Mouse (Mus musculus) gastrocnemius, postnatal 10 days (tissue): ENCODE measurements at regions not wholly inside any gene's neighbourhood (a gene's known extent, or its start where the extent isn't known, plus 50 kb on each side); places are given as distances from the start of the nearest gene placed in this dataset.
A peak's percentile ranks its signal among the peaks of the same experiment; 100 is the strongest.

ENCODE experiments used
- DNase-seq: peaks from one replicate; pipeline ENCODE4 v3.0.0; 2021; ENCODE audit warnings: mixed read lengths

DNA sequence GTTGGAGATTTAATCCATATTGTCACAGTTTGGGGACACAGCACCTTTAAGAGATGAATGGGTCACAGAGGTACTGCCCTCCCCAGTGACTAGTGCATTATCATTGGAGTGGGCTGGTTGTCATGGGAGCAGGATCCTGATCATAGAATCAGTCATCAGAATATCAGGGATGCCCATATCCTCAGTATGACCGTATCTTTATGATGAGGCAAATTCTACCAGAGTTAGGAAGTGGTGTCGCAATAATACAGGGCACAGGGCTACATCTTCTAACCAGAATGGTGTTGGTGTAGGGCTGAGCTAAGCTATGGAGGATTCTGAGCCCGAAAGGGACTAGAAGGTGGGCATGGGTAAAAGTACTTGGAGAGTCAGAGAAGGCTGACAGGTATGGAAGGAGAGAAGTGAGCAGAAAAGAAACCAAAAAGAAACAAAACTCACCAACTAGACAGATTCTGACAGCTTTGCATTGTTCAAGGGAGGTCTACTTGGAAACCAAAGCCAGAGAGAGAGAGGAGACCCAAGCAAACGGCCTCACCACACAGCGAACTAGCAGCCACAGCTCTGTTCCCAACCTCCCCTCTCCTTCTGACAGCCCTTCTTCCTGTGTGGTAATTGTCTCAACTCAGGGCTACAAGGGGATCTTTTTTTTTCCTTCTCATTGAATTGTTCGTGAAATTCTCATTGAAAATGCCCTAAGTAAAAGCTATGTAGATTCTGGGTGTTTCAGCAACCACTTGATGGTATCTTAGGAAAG lies 129.2 kb downstream of the Lrrc30 start:
- DNase-seq = no peak

DNA sequence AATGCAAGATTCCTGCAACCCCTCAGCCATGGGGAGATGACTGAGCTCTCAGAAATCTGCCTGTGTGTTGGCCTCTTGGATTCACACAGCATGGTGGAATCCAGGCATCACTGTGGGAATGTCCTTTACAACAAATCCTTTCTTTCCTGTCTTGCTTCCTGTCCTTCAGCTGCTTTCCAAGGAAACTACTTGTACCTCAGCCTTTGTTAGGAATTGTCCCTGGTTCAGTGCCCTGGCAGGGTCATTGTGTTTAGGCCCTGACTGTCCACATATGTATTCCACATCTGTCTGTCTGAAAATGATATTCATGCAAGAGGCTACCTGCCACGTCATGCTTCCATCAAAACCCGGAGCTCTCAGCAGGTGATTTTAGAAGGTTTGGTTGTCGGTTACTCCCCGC lies 129.9 kb downstream of the Lrrc30 start:
- no peak for DNase-seq

- no peak for DNase-seq
These were observed 132.5 kb downstream of the Lrrc30 start for GRCm38 (mm10) chr17:67499783-67500641.

DNA sequence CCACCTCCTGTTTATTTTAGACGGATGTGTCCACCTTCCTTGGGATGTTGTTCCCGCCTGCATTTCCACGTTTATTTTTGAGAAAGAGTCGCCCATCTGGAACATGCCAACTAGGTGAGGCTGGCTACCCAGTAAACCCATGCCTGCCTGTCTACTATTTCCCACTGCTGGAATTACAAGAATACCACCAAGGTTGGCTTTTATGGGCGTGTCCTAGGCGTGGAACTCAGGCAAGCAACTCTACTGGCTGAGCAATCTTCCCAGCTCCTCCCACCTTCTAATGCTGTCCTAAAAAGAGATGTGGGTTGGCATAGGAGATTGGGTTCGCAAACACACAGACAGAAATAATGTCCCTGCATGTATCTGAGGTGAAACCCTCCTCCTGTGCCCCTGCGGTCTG lies 135.1 kb downstream of the Lrrc30 start:
- no peak for DNase-seq

DNA sequence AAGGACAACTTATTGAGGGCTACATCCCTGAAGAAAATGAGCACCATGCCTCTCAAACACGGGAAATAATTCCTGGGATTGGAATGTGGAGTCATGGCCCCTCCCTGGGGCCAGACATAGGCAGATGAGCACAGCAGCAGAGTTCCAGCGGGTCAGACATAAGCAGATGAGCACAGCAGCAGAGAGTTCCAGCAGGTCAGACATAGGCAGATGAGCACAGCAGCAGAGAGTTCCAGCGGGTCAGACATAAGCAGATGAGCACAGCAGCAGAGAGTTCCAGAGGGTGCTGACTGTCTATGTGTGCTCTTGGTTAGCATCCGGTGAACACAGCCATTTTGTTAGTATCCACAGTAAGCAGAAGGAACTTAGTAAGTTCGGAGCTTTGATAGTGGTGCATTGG lies 126.2 kb upstream of the Ptprm start:
- DNase-seq = no peak

DNA sequence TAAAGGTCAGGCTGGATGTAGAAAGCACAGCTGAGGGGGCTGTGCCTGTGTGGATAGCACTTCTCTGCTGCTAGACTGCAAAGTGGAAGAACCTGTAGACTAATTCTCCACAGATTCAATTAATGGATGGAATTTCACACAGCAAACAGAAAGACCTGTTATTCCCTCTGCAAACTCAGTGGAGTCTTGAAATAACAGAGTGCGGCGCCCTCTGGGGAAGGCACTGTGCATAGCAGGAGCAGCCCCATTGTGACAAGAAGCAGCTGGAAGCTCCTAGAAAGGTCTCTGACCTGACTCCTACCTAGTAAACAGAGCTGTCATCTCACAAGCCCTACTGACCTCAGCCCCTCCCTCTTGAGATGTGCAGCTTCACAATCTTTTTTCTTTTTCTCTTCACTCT lies 118.9 kb upstream of the Ptprm start:
- peak; percentile 76 for DNase-seq

DNA sequence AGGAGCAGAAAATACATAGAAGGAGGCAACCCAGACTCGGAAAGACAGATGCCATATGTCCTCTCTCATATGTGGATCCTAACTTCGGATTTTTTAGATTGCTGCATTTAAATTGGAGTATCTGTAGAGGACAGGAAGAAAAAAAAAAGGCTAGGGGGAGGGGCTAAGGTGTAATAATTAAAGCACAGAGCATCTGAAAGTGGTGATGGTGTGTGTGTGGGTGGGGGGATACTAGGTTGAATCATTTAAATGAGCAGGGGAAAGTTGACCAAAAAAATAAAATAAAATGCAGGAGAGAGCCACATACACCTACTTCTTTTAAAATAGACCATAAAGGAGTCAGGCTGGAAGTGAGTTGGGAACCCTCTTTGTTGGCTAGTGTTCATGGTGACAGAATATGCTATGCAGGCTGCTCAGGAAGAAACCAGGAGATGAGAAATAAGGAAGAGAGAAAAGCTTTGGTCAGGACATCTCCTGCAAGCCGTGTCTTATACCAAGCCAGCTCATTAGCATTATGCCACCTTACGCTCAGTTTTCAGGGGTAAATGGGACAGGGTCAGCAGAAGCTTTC lies 104.7 kb upstream of the Ptprm start:
- no peak for DNase-seq

DNA sequence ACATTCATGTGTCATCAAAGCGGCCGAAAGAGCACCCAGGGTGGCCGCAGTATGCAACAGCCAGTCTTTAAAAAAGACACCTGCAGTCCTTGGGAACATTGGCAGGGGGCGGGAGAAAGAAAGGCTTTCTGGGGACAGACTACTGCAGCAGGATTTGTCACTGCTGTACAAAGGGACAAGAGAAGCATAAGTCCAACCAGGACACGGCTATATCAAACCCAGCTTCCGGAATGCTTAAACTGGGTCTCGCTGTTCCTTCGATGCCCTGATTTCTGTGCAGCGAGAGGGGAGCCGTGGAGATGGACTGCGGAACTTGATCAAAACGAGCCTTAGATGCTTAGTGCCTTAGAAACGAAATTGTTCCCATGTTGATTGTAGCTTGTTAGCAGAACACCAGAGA lies 97.7 kb upstream of the Ptprm start:
- DNase-seq = no peak

DNA sequence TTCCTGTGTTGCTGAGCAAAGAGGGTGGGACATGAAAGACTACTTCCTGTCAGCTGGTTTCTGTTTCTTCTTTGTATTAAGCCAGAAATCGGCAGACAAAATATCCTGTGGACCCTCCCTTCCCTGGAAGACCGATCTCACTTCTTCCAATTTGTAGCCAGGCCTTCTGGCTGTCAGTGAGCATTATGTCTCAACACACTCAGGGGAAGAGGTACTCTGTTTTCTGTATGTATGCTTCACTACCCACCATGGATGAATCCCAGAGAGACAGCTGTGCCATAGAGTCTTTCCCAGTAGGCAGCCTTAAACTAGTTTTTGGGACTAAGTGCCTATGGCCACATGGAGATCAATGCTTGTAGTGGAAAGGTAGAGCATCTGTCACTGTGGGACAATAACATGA lies 96.8 kb upstream of the Ptprm start:
- no peak for DNase-seq

- no peak for DNase-seq
These were observed 95.8 kb upstream of the Ptprm start for GRCm38 (mm10) chr17:67450021-67450420.

- DNase-seq = no peak
These were observed 91.7 kb upstream of the Ptprm start for GRCm38 (mm10) chr17:67445986-67446385.

DNA sequence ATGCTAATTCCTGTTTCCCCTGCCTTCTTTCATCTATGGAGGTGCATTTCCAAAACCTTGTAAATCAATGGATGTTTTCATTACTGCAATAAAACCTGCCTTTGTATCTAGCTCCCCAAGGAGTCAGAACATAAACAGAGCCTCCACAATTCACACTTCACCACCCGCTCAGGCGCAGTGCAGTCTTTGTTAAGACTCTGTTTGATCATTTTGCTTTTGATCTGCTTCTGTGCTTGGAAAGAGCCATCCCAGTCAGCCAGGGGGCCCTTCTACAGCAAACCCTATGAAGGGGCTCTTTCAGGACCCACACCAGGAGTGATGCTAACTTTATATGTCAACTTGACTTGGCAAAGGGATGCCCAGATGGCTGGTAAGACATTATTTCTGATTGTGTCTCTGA lies 86.7 kb upstream of the Ptprm start:
- no peak for DNase-seq

DNA sequence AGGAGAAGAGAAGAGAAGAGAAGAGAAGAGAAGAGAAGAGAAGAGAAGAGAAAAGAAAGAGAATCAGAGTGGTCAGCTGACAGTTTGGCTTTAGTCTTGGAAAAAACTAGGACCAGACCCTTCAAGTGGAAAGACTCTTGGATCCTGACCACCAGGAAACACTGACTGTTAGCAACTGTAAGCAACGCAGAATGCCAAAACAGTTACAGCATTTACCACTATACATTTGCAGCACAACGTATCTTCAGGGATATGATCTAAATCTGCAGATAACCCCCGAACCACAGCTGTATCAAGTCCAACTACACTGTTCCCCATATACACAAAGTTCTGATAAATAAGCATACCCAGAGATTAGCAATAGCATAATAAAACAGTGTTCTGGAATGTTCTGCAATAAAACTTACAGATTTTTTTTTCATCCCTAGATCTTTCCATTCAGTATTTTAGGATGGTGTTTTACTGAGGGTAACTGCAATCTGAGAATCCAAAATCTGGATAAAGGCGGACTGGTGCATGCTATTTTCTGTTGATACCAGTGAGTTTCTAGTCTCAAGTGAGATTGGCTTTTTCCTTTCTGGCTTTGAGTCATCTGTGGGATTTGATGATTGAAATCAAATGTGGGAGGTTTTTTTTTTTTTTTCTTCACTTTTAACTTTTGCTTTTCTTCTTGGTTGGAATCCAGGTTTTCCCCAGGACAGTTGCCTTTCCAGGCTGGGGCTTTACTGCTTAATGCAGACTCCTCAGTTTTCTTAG lies 65.9 kb upstream of the Ptprm start:
- DNase-seq = no peak

GRCm38 (mm10) chr17:67412546-67413250 lies 58.4 kb upstream of the Ptprm start:
- DNase-seq = no peak

DNA sequence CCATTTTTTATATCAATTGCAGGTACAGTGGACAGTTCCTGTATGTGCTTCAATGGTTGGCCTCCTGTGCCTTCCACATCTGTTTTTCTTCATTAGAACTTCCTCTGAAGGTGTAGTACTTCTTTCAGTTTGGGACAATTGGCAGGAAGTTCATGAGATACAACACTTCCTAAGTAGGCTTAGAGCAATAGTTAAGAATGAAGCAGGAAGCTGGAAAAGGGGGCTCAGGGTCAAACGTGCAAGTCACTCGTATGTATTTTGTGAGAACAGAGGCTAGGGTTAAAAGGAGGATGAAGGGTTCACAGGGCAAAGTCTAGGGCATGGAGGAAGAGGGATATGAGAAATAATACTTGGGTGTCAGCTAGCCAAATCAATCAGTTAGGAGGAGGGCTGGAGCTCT lies 55.7 kb upstream of the Ptprm start:
- DNase-seq = no peak

- DNase-seq = no peak
These were observed 51.7 kb upstream of the Ptprm start for GRCm38 (mm10) chr17:67405934-67406333.
